Mouse (Mus musculus) neutrophil, adult 59 days (primary cell): ENCODE data around the gene Gm21958. TPM values are rescaled to one million over a fixed set of nuclear protein-coding genes. Genes with fewer than 3 reads are reported as not detected.

ENCODE experiments used
- total RNA-seq, 2 experiments: library from RNA; stranded (reverse); gene quantifications; 1 replicate in 1 of 2; 2 replicates in 1 of 2; pipeline ENCODE4 v1.2.4; 2023

Gene Gm21958
- not detected for total RNA-seq

DNA sequence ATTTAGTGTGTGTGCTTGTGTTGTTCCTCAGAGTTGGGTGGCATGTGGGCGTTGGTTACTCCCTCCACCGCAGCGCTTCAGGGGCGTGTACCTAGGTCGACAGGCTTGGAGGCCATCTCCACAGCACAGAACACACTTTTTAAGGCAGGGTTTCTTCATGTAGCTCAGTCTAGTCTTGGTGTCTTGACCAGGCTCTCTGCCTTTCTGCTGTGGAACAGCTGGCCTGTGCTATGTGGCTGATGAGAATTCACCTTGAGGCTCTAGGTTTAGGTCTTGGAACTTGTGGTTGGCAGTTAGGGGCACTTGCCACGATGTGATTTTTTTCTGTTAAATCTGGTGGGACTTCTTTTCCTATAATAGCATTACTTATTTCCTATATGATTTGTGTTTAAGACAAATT, at the start of gene Gm21958:
Gm21958 (minus strand) TSS at position 101 of the 400 bp plus-strand sequence.

DNA sequence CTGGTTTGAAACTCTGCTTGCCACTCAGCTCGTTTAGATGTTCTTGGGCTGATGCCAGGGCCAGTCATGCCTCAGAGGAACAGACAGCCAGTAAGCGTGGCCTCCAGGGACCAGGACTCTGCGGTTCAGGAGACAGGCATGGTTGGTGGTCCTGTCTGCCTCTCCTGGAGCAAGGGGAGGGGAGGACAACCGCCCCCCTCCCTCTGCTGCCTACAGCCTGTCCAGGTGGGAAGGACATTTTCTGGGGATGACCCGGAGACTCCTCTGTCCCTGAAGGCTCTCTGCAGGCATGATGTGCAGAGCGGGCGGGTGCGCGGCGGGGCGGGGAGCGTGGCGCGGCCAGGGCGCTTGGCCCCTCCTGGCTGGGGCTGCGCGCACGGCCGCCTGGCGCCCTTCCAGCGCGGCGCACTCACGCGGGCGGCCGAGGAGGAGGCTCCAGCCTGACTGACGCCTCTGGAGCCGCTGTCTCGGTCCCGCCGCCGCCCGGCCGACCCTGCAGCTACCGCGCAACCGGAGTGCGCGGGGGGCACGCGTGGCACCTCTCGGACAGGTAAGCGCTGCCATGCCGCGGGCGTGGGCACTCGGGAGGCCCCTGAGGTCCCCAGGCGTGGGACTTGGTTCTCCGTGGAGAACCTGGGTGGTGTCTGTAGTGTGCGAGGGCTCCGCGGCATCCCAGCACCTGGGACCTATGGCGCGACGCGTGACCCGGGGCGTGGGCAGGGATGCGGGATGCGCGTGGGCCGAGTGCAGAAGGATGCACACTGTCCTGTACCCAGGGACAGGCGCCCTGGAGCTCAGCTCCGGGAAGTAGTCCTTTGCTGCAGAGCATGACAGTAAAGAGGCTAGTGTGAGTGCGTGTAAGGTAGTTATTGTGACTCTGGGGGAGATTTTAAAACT, 41.2 kb upstream of the Gm21958 start, which contains the start of gene Smad9:
Smad9 (plus strand) TSS at position 438 of the 897 bp plus-strand sequence.

DNA sequence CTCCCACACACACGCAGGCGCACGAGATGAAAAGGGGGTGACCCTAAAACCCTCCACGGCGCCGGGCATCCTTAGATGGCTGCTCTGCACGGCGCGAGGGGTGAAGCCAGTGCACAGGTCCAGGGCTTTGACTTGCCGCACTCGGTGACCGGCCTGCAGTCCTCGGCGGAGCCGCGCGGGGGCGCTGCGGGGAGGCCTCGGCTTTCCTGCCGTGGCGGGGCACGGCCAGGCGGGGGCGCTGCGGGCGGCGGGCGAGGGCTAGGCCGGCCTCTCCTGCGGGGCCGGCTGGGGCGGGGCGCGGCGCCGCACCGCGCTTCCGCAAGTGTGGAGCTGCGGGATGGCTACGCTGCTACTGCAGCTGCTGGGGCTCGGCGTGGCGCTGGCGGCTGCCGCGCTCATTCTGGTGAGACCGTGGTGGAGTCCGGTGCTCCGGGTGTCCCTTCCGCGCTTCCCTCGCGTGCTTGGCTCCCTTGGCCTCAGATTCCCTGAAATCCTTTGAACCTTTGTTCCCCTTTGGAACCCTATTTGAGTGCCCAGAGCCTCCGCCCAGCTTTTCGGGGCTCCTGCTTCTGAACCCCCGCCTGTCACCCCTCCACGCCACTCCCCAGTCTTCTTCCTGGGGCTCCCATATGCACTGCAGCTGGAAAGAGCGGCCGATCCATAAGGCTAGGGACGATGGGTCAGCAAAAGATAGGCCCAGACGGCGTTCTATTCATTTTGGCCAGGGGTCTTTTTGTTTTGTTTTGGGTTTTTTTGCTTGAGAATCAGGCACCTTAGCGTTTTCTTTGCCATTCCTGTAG, 21.3 kb upstream of the Gm21958 start, which contains the start of the genes Exosc8 and Alg5:
Exosc8 (minus strand) TSS at position 147 of the 800 bp plus-strand sequence.
Alg5 (plus strand) TSS at position 293 of the 800 bp plus-strand sequence.

DNA sequence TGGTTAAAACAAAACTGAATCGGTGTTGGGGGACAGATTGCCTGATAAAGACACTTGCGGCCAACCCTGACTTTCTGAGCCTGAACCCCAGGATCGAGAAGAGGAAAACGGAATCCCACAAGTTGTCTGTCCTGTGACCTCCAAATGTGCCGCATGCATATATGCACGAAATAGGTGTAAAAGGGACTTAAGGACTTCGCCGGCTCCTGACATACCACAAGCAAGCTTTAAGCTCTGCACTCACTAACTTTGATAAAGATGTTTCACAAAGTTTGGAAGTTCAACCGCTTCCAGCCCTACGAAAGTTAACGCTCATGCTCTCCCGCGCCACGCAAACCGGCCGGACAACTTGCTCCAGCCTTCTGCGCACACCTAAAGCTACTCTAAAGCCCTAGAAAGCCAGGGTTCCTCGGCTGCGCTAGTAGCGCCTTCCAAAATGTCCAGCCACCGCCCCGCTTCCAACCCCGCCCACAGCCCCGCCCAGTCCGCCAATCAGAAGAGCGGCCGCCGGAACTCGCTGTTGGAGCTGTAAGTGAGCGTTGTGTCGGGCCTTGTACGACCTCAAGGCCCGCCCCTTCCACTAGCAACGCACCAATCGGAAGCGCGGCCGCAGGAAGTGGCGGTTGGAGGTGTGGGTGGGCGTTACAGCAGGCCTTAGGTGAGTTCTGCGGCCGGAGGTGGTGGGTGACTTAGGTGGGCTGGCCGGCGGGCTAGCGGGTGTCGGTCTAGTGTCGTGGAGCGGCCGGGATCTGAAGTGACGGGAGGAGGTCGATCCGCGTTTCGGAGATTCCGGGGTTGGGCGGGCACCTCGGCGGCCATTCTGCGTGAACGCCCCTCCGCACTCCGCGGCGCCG, 21.7 kb downstream of the Gm21958 start, which contains the start of gene Supt20:
Supt20 (plus strand) TSS at position 606 of the 854 bp plus-strand sequence.

Other genes starting within 250 kb of the Gm21958 start
- gene Supt20, start 21.5 kb downstream of the Gm21958 start, total RNA-seq, result 100 to 1,000 TPM in 1 of 2 experiments, 10 to 100 TPM in 1; 97.2 to 105 TPM
- 10 to 100 TPM; 42.4 to 53.5 TPM for gene Exosc8, start 21.0 kb upstream of the Gm21958 start, total RNA-seq
- gene Alg5, start 21.2 kb upstream of the Gm21958 start, total RNA-seq, result 10 to 100 TPM; 11.5 to 13.0 TPM
- gene Smad9, start 41.2 kb upstream of the Gm21958 start, total RNA-seq, result not detected
- 10 to 100 TPM; 21.5 to 28.3 TPM for gene Rfxap, start 93.4 kb upstream of the Gm21958 start, total RNA-seq
- gene Sertm1, start 201.5 kb upstream of the Gm21958 start, total RNA-seq, result not detected